Mouse (Mus musculus): Measurements from ENCODE around the gene Fgf23.

Fgf23 gene

GRCm38 (mm10) chr6:127072817-127073216, at the start of gene Fgf23:
Gene Fgf23, plus strand, starts transcription at chr6:127072902.
- no peak for DNase-seq

- DNase-seq = no peak
These were observed 47.9 kb upstream of the Fgf23 start for GRCm38 (mm10) chr6:127024836-127025235.

- DNase-seq = peak; percentile 14
These were observed 37.9 kb upstream of the Fgf23 start for GRCm38 (mm10) chr6:127034760-127035159.

GRCm38 (mm10) chr6:127044909-127045308, 27.8 kb upstream of the Fgf23 start:
- DNase-seq = peak; percentile 9

GRCm38 (mm10) chr6:127050847-127051246, 21.9 kb upstream of the Fgf23 start:
- no peak for DNase-seq

- no peak for DNase-seq
These were observed 15.6 kb upstream of the Fgf23 start for GRCm38 (mm10) chr6:127056990-127057588.

GRCm38 (mm10) chr6:127059975-127060374, 12.7 kb upstream of the Fgf23 start:
- no peak for DNase-seq

- DNase-seq = no peak
These were observed 8.8 kb upstream of the Fgf23 start for GRCm38 (mm10) chr6:127063915-127064314.

- no peak for DNase-seq
These were observed 7.9 kb upstream of the Fgf23 start for GRCm38 (mm10) chr6:127064815-127065214.

- peak; percentile 35 for DNase-seq
These were observed 7.4 kb downstream of the Fgf23 start for GRCm38 (mm10) chr6:127079867-127080731.

GRCm38 (mm10) chr6:127081820-127082219, 9.1 kb downstream of the Fgf23 start:
- DNase-seq = no peak

GRCm38 (mm10) chr6:127086739-127087138, 14.0 kb downstream of the Fgf23 start:
- DNase-seq = peak; percentile 58

GRCm38 (mm10) chr6:127094565-127094964, 21.9 kb downstream of the Fgf23 start:
- DNase-seq = peak; percentile 7

GRCm38 (mm10) chr6:127103506-127104275, 31.0 kb downstream of the Fgf23 start:
- no peak for DNase-seq

GRCm38 (mm10) chr6:127104396-127105029, 31.8 kb downstream of the Fgf23 start:
- DNase-seq = no peak

GRCm38 (mm10) chr6:127105107-127105506, 32.4 kb downstream of the Fgf23 start:
- DNase-seq = peak; percentile 40

GRCm38 (mm10) chr6:127106189-127106588, 33.5 kb downstream of the Fgf23 start:
- no peak for DNase-seq

GRCm38 (mm10) chr6:127106726-127107125, 34.0 kb downstream of the Fgf23 start:
- DNase-seq = peak; percentile 7

GRCm38 (mm10) chr6:127107413-127107812, 34.7 kb downstream of the Fgf23 start:
- DNase-seq = no peak

GRCm38 (mm10) chr6:127108368-127109060, 35.8 kb downstream of the Fgf23 start:
- no peak for DNase-seq

- peak; percentile 92 for DNase-seq
These were observed 36.8 kb downstream of the Fgf23 start, which contains the start of gene Tigar for GRCm38 (mm10) chr6:127109402-127109930. Gene Tigar, minus strand, starts transcription at chr6:127109557.

Data from lung, postnatal 14 days (tissue).